Mouse (Mus musculus) hindbrain, embryonic 14.5 days (tissue): ENCODE data around the gene Fastkd2. TPM values are rescaled to one million over a fixed set of nuclear protein-coding genes. Genes with fewer than 3 reads are reported as not detected.
A peak's percentile ranks its signal among the peaks of the same experiment; 100 is the strongest.

Source experiments
- ATAC-seq: fragments of 200-750 bp; cut with Nextera tagmentation; 2 replicates; pipeline ENCODE4 v1.8.0; 2017; ENCODE audit warnings: moderate number of reproducible peaks, mild to moderate bottlenecking, moderate TSS enrichment, moderate library complexity; ENCODE audit not compliant: low FRiP score
- DNase-seq: peaks from one replicate; pipeline ENCODE4 v3.0.0-alpha.2; 2015; ENCODE audit warnings: low spot score
- H3K27ac ChIP-seq: fragments of 300-500 bp; sonication (generic); 2 replicates; pipeline ENCODE4 v1.5.1; 2014; ENCODE audit warnings: mild to moderate bottlenecking, moderate library complexity
- H3K27me3 ChIP-seq: fragments of 300-500 bp; sonication (generic); 2 replicates; pipeline ENCODE4 v1.6.1; 2014; ENCODE audit warnings: mild to moderate bottlenecking, low read length, mixed read lengths; ENCODE audit not compliant: control insufficient read depth, insufficient read depth
- H3K36me3 ChIP-seq: fragments of 300-500 bp; sonication (generic); replicated peaks from 2 replicates; pipeline ENCODE4 v1.6.1; 2014; ENCODE audit not compliant: control insufficient read depth, insufficient read depth
- H3K4me1 ChIP-seq: fragments of 300-500 bp; sonication (generic); replicated peaks from 2 replicates; pipeline ENCODE4 v1.6.1; 2014; ENCODE audit warnings: antibody characterized with exemption, low read length, mixed read lengths; ENCODE audit not compliant: control insufficient read depth, insufficient read depth
- H3K4me2 ChIP-seq: fragments of 300-500 bp; sonication (generic); replicated peaks from 2 replicates; pipeline ENCODE4 v1.6.1; 2014; ENCODE audit warnings: mild to moderate bottlenecking, moderate library complexity
- H3K4me3 ChIP-seq: fragments of 300-500 bp; sonication (generic); replicated peaks from 2 replicates; pipeline ENCODE4 v1.5.1; 2014; ENCODE audit warnings: mild to moderate bottlenecking, low read length
- H3K9ac ChIP-seq: fragments of 300-500 bp; sonication (generic); 2 replicates; pipeline ENCODE4 v1.6.1; 2014
- H3K9me3 ChIP-seq: fragments of 300-500 bp; sonication (generic); 2 replicates; pipeline ENCODE4 v1.6.1; 2016; ENCODE audit warnings: low read length; ENCODE audit not compliant: control insufficient read depth
- WGBS: fragments of 180-500 bp; shearing (Covaris S2); extraction: QIAGEN DNeasy Blood & Tissue Kit; methylation state at CpG from one replicate; pipeline ENCODE4 v1.1.7; 2014; 5-methylcytosine and 5-hydroxymethylcytosine counted together
- polyA plus RNA-seq: library from polyadenylated mRNA; unstranded; fragments of >200 nt; fragmentation: Nextera tagmentation; extraction: Ambion mirVana; gene quantifications from 2 replicates; pipeline ENCODE4 v1.2.1, GENCODE M21; 2014

Gene Fastkd2
- 48.7 and 49.0 TPM in 2 replicates for polyA plus RNA-seq

DNA sequence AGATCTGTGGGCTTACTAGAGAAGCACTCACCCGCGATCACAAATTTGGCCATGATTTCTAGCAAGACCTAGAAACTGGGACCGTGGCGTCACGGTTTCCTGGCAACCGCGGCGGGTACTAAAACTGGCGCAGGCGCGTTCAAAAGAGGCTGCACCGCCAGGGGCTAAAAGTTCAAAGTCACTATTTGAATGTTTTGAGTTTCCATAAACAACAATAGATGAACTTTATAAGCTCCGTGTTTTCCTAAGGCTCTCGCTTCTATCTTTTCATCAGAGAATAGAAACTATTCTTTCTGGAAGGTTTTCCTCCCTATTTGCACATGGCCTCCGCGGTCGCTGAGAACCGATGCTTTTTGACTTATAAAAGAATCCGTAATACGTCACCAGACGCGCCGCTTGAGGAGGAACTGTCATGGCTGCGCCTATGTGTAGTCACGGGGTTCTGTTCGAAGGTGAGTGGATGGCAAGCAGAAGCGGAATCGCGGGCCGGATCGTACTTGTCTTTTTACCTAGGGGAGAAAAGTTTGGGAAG lies at the start of gene Fastkd2, which contains the start of gene Mdh1b:
Gene Fastkd2 (plus strand): TSS at position 375 of the 532 bp plus-strand sequence.
Gene Mdh1b (minus strand): TSS at position 79 of the 532 bp plus-strand sequence.
- ATAC-seq (peak; percentile 95), DNase-seq (peak; percentile 99)
- Histone ChIP-seq H3K27ac (no peak within 1 kb of the TSS), H3K9ac (peak within 1 kb of the TSS; percentile 77), H3K9me3 (no peaks in the 10 kb centered on the region), H3K36me3 (no peaks in the 10 kb centered on the region), H3K4me1 (peaks cover 8% of the 10 kb centered on the region), H3K4me2 (peak within 1 kb of the TSS; percentile 73), H3K27me3 (no peaks in the 10 kb centered on the region), H3K4me3 (peak within 1 kb of the TSS; percentile 77)
- under 1% methylated on average over 31 of the region's 31 CpGs for WGBS

DNA sequence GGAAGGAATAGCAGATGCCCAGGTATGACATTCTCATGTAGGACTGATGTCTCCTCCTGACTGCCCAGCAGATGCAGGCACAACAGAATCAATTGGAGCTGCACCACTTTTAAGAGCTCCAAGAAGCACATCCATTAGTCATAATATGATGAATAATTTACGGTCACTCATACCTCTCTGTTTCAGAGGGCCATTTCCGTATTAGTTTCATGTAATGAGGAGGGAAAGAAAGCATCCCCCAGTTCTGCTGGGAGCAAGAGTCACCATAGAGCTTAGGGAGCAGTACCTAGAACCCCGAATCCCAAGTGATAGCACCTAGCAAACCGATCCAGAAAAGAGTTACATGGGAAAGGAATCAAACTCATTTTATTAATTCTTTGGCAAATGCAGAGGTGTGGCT lies 43.6 kb upstream of the Fastkd2 start, which contains the start of gene Dytn:
Gene Dytn (minus strand): TSS at position 101 of the 400 bp plus-strand sequence.
- H3K4me1 ChIP-seq: no peaks in the 10 kb centered on the region
- no peak for DNase-seq
- no peaks in the 10 kb centered on the region for H3K9me3 ChIP-seq
- H3K36me3 ChIP-seq: no peaks in the 10 kb centered on the region
- no peak within 1 kb of the TSS for H3K27ac ChIP-seq
- WGBS: 86% methylated on average over 4 of the region's 4 CpGs
- no peak within 1 kb of the TSS for H3K9ac ChIP-seq
- ATAC-seq: no peak
- H3K4me2 ChIP-seq: no peak within 1 kb of the TSS
- no peaks in the 10 kb centered on the region for H3K27me3 ChIP-seq
- H3K4me3 ChIP-seq: no peak within 1 kb of the TSS

DNA sequence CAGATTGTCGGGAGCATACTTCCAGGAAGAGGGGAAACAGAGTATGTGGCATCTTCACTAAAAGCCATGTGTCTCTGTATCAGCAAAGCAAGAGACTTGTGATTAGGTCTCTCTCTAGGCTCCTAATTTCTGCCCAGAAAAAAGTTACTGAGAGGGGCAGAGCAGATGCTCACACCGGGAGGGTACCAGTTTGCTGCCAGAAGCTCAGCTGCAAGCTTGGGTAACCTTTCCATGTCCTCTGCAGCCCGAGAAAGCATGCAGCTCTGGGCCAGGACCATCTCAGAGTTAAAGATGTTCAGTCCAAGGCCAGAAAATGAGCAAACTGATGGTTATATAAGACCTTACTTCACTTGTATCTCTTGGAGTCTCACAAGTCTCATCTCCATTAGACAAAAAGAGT lies 33.6 kb upstream of the Fastkd2 start:
- H3K4me2 ChIP-seq: no peak overlapping the region
- DNase-seq (no peak), ATAC-seq (no peak)
- no peaks in the 10 kb centered on the region for H3K27me3 ChIP-seq
- no peaks in the 10 kb centered on the region for H3K36me3 ChIP-seq
- H3K27ac ChIP-seq: no peak overlapping the region
- 70% methylated on average over 3 of the region's 3 CpGs for WGBS
- no peak overlapping the region for H3K4me3 ChIP-seq
- no peaks in the 10 kb centered on the region for H3K4me1 ChIP-seq
- no peaks in the 10 kb centered on the region for H3K9me3 ChIP-seq
- no peak overlapping the region for H3K9ac ChIP-seq

DNA sequence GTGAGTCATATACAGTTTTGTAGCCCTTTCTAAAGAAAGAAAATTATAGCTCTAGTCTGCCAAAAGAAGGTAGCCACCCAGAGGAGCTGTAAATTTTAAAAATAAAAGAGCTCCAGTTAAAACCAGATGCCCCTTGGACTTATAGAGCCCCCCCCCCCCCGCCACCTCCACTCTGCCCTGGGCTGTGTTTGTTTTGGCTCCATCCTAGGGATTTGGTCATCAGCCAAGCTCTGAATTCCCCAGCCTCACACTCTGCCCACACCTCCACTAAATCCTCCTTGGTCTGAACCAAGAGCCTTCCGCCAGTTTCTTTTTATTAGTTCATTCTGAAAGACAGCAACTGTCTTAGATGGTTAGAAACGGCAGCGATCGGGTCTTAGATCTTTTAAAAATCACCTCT lies 24.7 kb upstream of the Fastkd2 start:
- Histone ChIP-seq H3K4me3 (no peak overlapping the region), H3K4me2 (no peak overlapping the region), H3K27ac (no peak overlapping the region), H3K9me3 (no peaks in the 10 kb centered on the region), H3K9ac (no peak overlapping the region), H3K4me1 (no peaks in the 10 kb centered on the region), H3K36me3 (no peaks in the 10 kb centered on the region), H3K27me3 (no peaks in the 10 kb centered on the region)
- ATAC-seq: no peak
- peak; percentile 30 for DNase-seq
- 75% methylated on average over 5 of the region's 5 CpGs for WGBS

DNA sequence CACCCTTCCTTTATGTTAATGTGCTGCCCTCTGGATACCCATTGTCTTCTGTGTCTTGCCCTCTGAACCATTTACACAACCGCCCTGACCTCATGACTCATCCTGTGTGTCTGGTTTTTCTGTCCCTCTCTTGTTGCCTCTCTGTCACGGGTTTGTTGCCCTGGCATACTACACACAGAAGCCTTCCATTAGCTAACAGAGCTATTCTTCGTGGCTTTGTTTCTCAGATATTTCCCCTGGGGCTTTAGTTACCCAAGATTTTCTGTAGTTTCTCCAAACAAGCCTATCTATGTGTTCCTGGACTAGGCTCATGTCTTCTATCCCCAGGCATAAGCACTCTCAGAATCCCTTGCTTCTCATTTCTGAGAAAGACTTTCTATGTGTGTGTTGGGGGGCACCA lies 21.5 kb upstream of the Fastkd2 start:
- ATAC-seq (no peak), DNase-seq (no peak)
- Histone ChIP-seq H3K9ac (no peak overlapping the region), H3K27me3 (no peaks in the 10 kb centered on the region), H3K27ac (no peak overlapping the region), H3K4me3 (no peak overlapping the region), H3K4me1 (no peaks in the 10 kb centered on the region), H3K9me3 (no peaks in the 10 kb centered on the region), H3K36me3 (no peaks in the 10 kb centered on the region), H3K4me2 (no peak overlapping the region)
- 54% methylated on average over 3 of the region's 3 CpGs for WGBS

DNA sequence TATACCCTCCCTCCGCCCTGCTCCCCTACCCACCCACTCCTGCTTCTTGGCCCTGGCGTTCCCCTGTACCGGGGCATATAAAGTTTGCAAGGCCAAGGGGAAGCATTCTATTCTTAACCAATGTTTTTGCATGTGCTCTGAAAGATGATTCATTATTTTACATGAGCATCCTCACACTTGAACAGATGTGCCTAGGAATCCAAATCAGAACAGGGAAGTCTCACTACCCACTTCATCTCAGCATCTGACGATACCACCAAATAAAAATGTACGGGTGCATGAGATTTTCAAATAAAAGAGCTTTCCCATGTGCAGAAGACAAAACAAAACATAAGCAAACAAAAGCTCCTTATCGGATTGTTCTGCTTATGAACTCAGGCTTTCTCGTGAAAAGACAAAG lies 10.3 kb upstream of the Fastkd2 start:
- Histone ChIP-seq H3K4me2 (no peak overlapping the region), H3K4me1 (no peaks in the 10 kb centered on the region), H3K9ac (no peak overlapping the region), H3K4me3 (no peak overlapping the region), H3K36me3 (no peaks in the 10 kb centered on the region), H3K27me3 (no peaks in the 10 kb centered on the region), H3K27ac (no peak overlapping the region), H3K9me3 (no peaks in the 10 kb centered on the region)
- DNase-seq (no peak), ATAC-seq (no peak)
- WGBS: 84% methylated on average over 7 of the region's 7 CpGs

DNA sequence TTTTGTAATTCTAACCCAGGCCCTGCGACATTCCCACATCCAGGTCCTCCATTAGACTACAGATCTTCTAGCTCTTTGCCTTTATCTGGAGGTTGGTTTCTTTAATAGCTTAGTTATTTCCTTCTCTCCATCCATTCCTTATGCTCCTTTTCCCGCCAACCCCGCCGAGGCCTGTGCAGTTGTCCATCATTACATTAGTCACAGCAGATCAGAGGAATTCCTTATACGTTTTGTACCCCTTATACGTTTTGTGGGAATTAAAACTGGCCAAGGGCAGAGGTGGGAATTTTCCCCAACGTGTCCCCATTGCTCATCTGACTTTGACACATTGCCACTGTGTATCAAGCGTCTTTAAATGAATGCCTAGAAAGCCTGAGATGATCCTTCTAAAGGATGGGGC lies 618 bp upstream of the Fastkd2 start:
- no peaks in the 10 kb centered on the region for H3K36me3 ChIP-seq
- H3K9me3 ChIP-seq: no peaks in the 10 kb centered on the region
- peak overlapping the region; percentile 77 for H3K4me3 ChIP-seq
- DNase-seq: no peak
- ATAC-seq: peak; percentile 6; the same call in 1 of the 2 replicates
- H3K27me3 ChIP-seq: no peaks in the 10 kb centered on the region
- H3K27ac ChIP-seq: no peak overlapping the region
- peak overlapping the region; percentile 53 for H3K9ac ChIP-seq
- H3K4me1 ChIP-seq: peaks cover 8% of the 10 kb centered on the region
- WGBS: 38% methylated on average over 8 of the region's 8 CpGs
- H3K4me2 ChIP-seq: peak overlapping the region; percentile 73

DNA sequence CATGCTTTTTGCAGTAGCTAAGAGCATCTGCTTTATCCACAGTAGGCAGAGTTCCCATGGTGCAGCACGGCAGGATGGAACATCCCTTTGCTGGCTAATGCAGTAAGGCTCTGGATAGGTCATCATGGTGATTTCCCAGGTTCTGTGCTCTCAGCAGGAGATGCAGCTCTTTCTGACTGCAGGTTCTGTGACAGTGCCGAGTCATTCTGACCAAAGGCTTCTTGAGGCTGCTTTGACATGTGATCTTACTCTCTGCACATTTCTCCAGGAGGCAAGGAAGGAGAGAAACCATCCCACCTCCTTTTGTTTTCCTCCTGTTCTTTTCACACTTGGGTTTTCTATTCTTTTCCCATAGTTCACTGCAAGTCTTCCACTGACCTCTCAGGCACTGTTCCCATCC lies 25.6 kb downstream of the Fastkd2 start:
- Histone ChIP-seq H3K9me3 (no peaks in the 10 kb centered on the region), H3K27me3 (no peaks in the 10 kb centered on the region), H3K36me3 (peaks cover 14% of the 10 kb centered on the region), H3K9ac (no peak overlapping the region), H3K4me2 (no peak overlapping the region), H3K4me3 (no peak overlapping the region), H3K27ac (no peak overlapping the region), H3K4me1 (no peaks in the 10 kb centered on the region)
- DNase-seq (no peak), ATAC-seq (no peak)
- 60% methylated on average over 2 of the region's 2 CpGs for WGBS

DNA sequence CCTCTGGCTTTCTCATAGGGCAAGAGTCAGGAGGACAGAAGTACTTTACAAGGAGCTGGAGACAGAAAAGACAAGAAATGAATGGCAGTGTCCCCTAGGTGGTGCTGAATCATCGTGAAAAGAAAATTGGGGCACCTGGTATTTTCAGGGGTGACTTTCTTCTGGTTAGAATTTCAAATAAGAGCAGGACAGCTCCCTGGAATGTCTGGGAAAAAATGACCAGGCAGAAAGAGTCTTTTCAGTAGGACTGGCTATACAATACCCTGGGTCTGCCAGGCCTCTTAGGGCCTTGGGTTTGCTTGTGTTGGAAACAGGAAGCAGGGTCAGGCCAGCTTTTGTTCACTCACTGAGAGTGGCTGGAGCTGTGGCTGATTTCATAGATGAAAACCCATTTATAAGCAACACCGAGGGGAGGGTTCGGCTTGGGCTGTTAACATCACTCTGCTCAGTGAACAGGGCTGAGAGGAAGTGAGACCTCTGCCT lies 32.8 kb downstream of the Fastkd2 start:
- H3K9me3 ChIP-seq: no peaks in the 10 kb centered on the region
- no peak overlapping the region for H3K4me2 ChIP-seq
- WGBS: 7% methylated on average over 3 of the region's 3 CpGs
- H3K27me3 ChIP-seq: no peaks in the 10 kb centered on the region
- DNase-seq: peak; percentile 82
- H3K4me1 ChIP-seq: peaks cover 25% of the 10 kb centered on the region
- H3K27ac ChIP-seq: peak overlapping the region; percentile 58
- ATAC-seq: peak; percentile 84
- no peak overlapping the region for H3K9ac ChIP-seq
- no peaks in the 10 kb centered on the region for H3K36me3 ChIP-seq
- no peak overlapping the region for H3K4me3 ChIP-seq
